Mouse (Mus musculus) lung, adult 10 weeks (tissue): ENCODE data around the gene Pnliprp1. TPM values are rescaled to one million over a fixed set of nuclear protein-coding genes. Genes with fewer than 3 reads are reported as not detected.

Experiments used
- polyA plus RNA-seq: library from polyadenylated mRNA; stranded (reverse); fragments of 350-450 nt; fragmentation: Illumina TruSeq; extraction: RNeasy Lipid Tissue Mini Kit (QIAGEN cat#74804); gene quantifications from one replicate; pipeline ENCODE4 v1.2.3, GENCODE M21; 2014; ENCODE audit warnings: low read depth, low replicate concordance; ENCODE audit not compliant: insufficient read depth

Pnliprp1 gene
- polyA plus RNA-seq = 0.71 TPM

DNA sequence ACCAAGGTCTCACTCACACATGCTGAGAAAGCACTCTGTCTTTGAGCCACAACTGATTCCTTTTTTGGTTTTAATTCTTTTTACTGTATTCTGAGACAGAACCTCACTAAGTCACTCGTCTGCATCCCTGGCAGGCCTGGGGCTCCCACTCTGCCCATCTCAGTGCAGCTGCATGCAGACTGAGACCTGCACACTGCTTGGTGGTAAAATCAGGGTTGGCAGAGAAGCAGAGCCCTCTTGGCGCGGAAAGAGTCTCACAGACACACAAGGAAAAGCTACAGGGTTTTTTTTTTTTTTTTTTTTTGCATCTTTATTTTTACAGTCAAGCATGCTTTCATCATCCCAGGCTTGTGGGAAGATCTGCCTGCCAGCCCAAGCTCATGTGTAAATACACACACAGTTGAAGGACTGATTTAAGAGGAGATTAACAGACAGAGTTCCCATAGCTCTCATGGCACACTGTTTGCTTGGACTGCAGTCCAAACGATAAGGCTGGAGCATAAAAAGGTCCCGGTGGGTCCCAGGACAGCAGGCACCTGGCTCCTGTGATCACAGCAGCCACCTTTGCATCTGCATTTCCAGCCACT, at the start of gene Pnliprp1:
TSS of gene Pnliprp1 (plus strand) at position 443 of the 587 bp plus-strand sequence.

DNA sequence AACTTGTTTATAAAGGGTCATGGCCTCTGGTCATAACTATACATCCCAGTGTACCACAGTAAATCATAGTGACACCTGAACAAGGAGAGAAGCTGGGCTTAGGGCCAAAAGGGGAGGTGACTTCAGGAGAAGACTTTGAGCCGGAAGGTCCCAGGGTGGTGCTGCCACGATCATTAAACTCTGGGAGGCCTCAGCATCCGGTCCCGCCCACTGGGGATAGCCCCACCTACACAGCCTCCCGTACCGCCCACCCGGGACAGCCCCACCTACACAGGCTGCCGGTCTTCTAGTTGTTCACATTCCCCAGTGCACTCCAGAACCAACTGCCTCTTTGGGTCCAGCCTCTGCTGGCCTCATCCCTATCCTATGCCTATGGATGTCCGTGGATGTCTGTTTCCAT, 30.7 kb downstream of the Pnliprp1 start, which contains the start of gene Pnliprp2:
TSS of gene Pnliprp2 (plus strand) at position 297 of the 400 bp plus-strand sequence.

Other genes starting within 250 kb of the Pnliprp1 start
- gene Ccdc172, start 216.9 kb upstream of the Pnliprp1 start, polyA plus RNA-seq = not detected
- not detected for gene Pnlip, start 76.4 kb upstream of the Pnliprp1 start, polyA plus RNA-seq
- not detected for gene Pnliprp2, start 30.8 kb downstream of the Pnliprp1 start, polyA plus RNA-seq
- gene 1700019N19Rik, start 65.6 kb downstream of the Pnliprp1 start, polyA plus RNA-seq = not detected
- 5.8 TPM for gene Eno4, start 214.5 kb downstream of the Pnliprp1 start, polyA plus RNA-seq
- 5.1 TPM for gene Hspa12a, start 214.8 kb downstream of the Pnliprp1 start, polyA plus RNA-seq